Mouse (Mus musculus): ENCODE measurements around the gene Samd7. TPM values are rescaled to one million over a fixed set of nuclear protein-coding genes. Genes with fewer than 3 reads are reported as not detected.

Samd7 gene
- polyA plus RNA-seq, 1 experiment from 2014 or later, result not detected

- no peaks in the 10 kb centered on the region for H3K4me1 ChIP-seq (ENCODE audit: control insufficient read depth, insufficient read depth, low read length)
- WGBS, result 90% methylated on average over 3 of the region's 3 CpGs
Observed at GRCm38 (mm10) chr3:30718649-30719048, 27.4 kb upstream of the Samd7 start.

GRCm38 (mm10) chr3:30722036-30722435 is 24.1 kb upstream of the Samd7 start:
- no peak overlapping the region for H3K4me3 ChIP-seq (ENCODE audit: low read depth, low read length)
- no peak overlapping the region for H3K9ac ChIP-seq (replicated peaks; ENCODE audit: low read length)
- no peaks in the 10 kb centered on the region for H3K27me3 ChIP-seq (ENCODE audit: control insufficient read depth, insufficient read depth, low read length)
- no peaks in the 10 kb centered on the region for H3K4me1 ChIP-seq (ENCODE audit: control insufficient read depth, insufficient read depth, low read length)
- H3K36me3 ChIP-seq (replicated peaks; ENCODE audit: control insufficient read depth, insufficient read depth, low read depth, low read length), result no peaks in the 10 kb centered on the region
- no peak overlapping the region for H3K4me2 ChIP-seq (ENCODE audit: low read depth, low read length)
- no peak for DNase-seq (ENCODE audit: low spot score)
- ATAC-seq (replicated peaks; ENCODE audit: insufficient number of reproducible peaks, low FRiP score, low TSS enrichment, low read depth), result no peak
- no peaks in the 10 kb centered on the region for H3K9me3 ChIP-seq (replicated peaks; ENCODE audit: control insufficient read depth, low read length)
- no peak overlapping the region for H3K27ac ChIP-seq (replicated peaks; ENCODE audit: low read depth, low read length)
- 82% methylated on average over 4 of the region's 4 CpGs for WGBS

More at GRCm38 (mm10) chr3:30718649-30719048, 27.4 kb upstream of the Samd7 start:
- H3K9me3 ChIP-seq (replicated peaks; ENCODE audit: control insufficient read depth, low read length), result no peaks in the 10 kb centered on the region
- no peak for ATAC-seq (replicated peaks; ENCODE audit: insufficient number of reproducible peaks, low FRiP score, low TSS enrichment, low read depth)
- H3K36me3 ChIP-seq (replicated peaks; ENCODE audit: control insufficient read depth, insufficient read depth, low read depth, low read length), result no peaks in the 10 kb centered on the region
- no peak for DNase-seq (ENCODE audit: low spot score)
- no peaks in the 10 kb centered on the region for H3K27me3 ChIP-seq (ENCODE audit: control insufficient read depth, insufficient read depth, low read length)
- H3K27ac ChIP-seq (replicated peaks; ENCODE audit: low read depth, low read length), result no peak overlapping the region
- H3K4me3 ChIP-seq (ENCODE audit: low read depth, low read length), result no peak overlapping the region
- H3K9ac ChIP-seq (replicated peaks; ENCODE audit: low read length), result no peak overlapping the region
- no peak overlapping the region for H3K4me2 ChIP-seq (ENCODE audit: low read depth, low read length)

- WGBS, result 79% methylated on average over 2 of the region's 2 CpGs
- no peak overlapping the region for H3K9ac ChIP-seq (replicated peaks; ENCODE audit: low read length)
- no peak overlapping the region for H3K27ac ChIP-seq (replicated peaks; ENCODE audit: low read depth, low read length)
- no peaks in the 10 kb centered on the region for H3K27me3 ChIP-seq (ENCODE audit: control insufficient read depth, insufficient read depth, low read length)
- no peak overlapping the region for H3K4me3 ChIP-seq (ENCODE audit: low read depth, low read length)
- no peaks in the 10 kb centered on the region for H3K36me3 ChIP-seq (replicated peaks; ENCODE audit: control insufficient read depth, insufficient read depth, low read depth, low read length)
- DNase-seq (ENCODE audit: low spot score) (no peak), ATAC-seq (replicated peaks; ENCODE audit: insufficient number of reproducible peaks, low FRiP score, low TSS enrichment, low read depth) (no peak)
- no peak overlapping the region for H3K4me2 ChIP-seq (ENCODE audit: low read depth, low read length)
- H3K4me1 ChIP-seq (ENCODE audit: control insufficient read depth, insufficient read depth, low read length), result no peaks in the 10 kb centered on the region
- no peaks in the 10 kb centered on the region for H3K9me3 ChIP-seq (replicated peaks; ENCODE audit: control insufficient read depth, low read length)
Observed at GRCm38 (mm10) chr3:30722461-30722860, 23.6 kb upstream of the Samd7 start.

- H3K36me3 ChIP-seq (replicated peaks; ENCODE audit: control insufficient read depth, insufficient read depth, low read depth, low read length), result no peaks in the 10 kb centered on the region
- H3K9ac ChIP-seq (replicated peaks; ENCODE audit: low read length), result no peak overlapping the region
- no peaks in the 10 kb centered on the region for H3K9me3 ChIP-seq (replicated peaks; ENCODE audit: control insufficient read depth, low read length)
- H3K4me1 ChIP-seq (ENCODE audit: control insufficient read depth, insufficient read depth, low read length), result no peaks in the 10 kb centered on the region
- no peak overlapping the region for H3K4me3 ChIP-seq (ENCODE audit: low read depth, low read length)
- DNase-seq (ENCODE audit: low spot score) (no peak), ATAC-seq (replicated peaks; ENCODE audit: insufficient number of reproducible peaks, low FRiP score, low TSS enrichment, low read depth) (no peak)
- H3K4me2 ChIP-seq (ENCODE audit: low read depth, low read length), result no peak overlapping the region
- no peaks in the 10 kb centered on the region for H3K27me3 ChIP-seq (ENCODE audit: control insufficient read depth, insufficient read depth, low read length)
- 57% methylated on average over 5 of the region's 5 CpGs for WGBS
- H3K27ac ChIP-seq (replicated peaks; ENCODE audit: low read depth, low read length), result no peak overlapping the region
Observed at GRCm38 (mm10) chr3:30723179-30723578, 22.9 kb upstream of the Samd7 start.

DNA sequence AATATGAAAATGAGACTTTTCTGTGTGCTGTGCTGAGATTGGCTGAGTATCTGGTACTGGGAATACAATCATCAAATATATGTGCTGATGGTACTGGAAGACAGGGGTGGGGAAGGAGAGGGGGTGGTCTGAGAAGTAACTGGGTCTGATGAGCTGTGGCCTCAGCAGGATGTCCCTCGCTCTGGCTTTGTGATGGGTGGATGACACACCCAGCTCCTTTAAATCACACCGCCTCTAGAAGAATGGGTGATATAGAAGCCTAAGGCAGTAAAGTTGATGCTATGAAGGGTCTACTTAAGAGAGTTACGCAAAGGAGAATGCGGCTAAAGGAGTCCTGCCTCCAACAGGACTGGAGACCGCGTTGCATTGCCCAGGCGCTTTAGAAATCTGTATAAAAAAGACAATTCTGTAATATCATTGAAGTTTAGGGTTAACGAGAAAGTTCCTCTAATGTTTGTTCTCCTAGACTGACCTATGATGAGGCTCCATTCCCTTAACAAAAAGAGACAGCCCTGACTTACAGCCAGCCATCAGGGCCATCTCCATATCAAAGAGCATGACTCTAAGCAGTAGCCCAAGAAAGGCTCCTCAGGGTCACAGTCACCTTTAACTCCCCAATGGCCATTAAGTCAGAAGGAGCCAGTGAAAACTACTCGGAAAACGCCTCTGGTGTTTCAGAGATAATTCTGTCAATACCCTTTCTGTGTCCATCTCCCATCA is 21.8 kb upstream of the Samd7 start:
- Histone ChIP-seq H3K27ac (replicated peaks; ENCODE audit: low read depth, low read length) (no peak overlapping the region), H3K4me1 (ENCODE audit: control insufficient read depth, insufficient read depth, low read length) (no peaks in the 10 kb centered on the region), H3K9me3 (replicated peaks; ENCODE audit: control insufficient read depth, low read length) (no peaks in the 10 kb centered on the region), H3K27me3 (ENCODE audit: control insufficient read depth, insufficient read depth, low read length) (no peaks in the 10 kb centered on the region), H3K4me3 (ENCODE audit: low read depth, low read length) (no peak overlapping the region), H3K36me3 (replicated peaks; ENCODE audit: control insufficient read depth, insufficient read depth, low read depth, low read length) (no peaks in the 10 kb centered on the region), H3K9ac (replicated peaks; ENCODE audit: low read length) (no peak overlapping the region), H3K4me2 (ENCODE audit: low read depth, low read length) (no peak overlapping the region)
- ATAC-seq (replicated peaks; ENCODE audit: insufficient number of reproducible peaks, low FRiP score, low TSS enrichment, low read depth) (no peak), DNase-seq (ENCODE audit: low spot score) (no peak)
- WGBS, result 54% methylated on average over 10 of the region's 10 CpGs

DNA sequence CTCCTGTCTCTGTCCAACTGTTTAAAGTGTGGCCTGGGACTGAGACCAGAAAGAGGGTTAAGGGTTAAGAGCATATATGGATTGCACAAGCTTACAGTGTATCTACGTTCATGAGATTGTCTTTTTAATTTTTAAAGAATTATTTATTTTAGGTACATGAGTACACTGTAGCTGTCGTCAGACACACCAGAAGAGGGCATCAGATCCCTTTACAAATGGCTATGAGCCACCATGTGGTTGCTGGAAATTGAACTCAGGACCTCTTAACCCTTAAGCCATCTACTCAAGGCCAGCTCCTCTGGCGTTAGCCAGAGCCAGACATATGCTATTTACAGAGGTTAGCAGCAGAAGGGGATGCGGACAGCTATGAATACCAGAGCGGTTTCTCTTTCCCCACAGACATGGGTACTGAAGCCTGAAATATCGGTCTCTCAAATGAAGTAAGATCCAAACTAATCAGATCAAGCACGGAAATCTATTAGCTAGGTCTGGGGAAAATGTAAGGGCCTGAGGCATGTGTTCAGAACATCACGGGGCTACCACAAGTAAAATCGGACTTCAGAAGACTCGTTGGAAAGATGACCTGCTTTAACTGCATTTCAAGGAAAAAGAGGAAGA is 21.1 kb upstream of the Samd7 start:
- DNase-seq (ENCODE audit: low spot score) (no peak), ATAC-seq (replicated peaks; ENCODE audit: insufficient number of reproducible peaks, low FRiP score, low TSS enrichment, low read depth) (no peak)
- WGBS, result 77% methylated on average over 10 of the region's 10 CpGs
- Histone ChIP-seq H3K27ac (replicated peaks; ENCODE audit: low read depth, low read length) (no peak overlapping the region), H3K9ac (replicated peaks; ENCODE audit: low read length) (no peak overlapping the region), H3K4me2 (ENCODE audit: low read depth, low read length) (no peak overlapping the region), H3K9me3 (replicated peaks; ENCODE audit: control insufficient read depth, low read length) (no peaks in the 10 kb centered on the region), H3K4me1 (ENCODE audit: control insufficient read depth, insufficient read depth, low read length) (no peaks in the 10 kb centered on the region), H3K27me3 (ENCODE audit: control insufficient read depth, insufficient read depth, low read length) (no peaks in the 10 kb centered on the region), H3K36me3 (replicated peaks; ENCODE audit: control insufficient read depth, insufficient read depth, low read depth, low read length) (no peaks in the 10 kb centered on the region), H3K4me3 (ENCODE audit: low read depth, low read length) (no peak overlapping the region)

- WGBS, result 81% methylated on average over 7 of the region's 7 CpGs
- no peaks in the 10 kb centered on the region for H3K36me3 ChIP-seq (replicated peaks; ENCODE audit: control insufficient read depth, insufficient read depth, low read depth, low read length)
- H3K4me3 ChIP-seq (ENCODE audit: low read depth, low read length), result no peak overlapping the region
- H3K27ac ChIP-seq (replicated peaks; ENCODE audit: low read depth, low read length), result no peak overlapping the region
- ATAC-seq (replicated peaks; ENCODE audit: insufficient number of reproducible peaks, low FRiP score, low TSS enrichment, low read depth) (no peak), DNase-seq (ENCODE audit: low spot score) (no peak)
- H3K4me1 ChIP-seq (ENCODE audit: control insufficient read depth, insufficient read depth, low read length), result no peaks in the 10 kb centered on the region
- no peaks in the 10 kb centered on the region for H3K27me3 ChIP-seq (ENCODE audit: control insufficient read depth, insufficient read depth, low read length)
- no peak overlapping the region for H3K9ac ChIP-seq (replicated peaks; ENCODE audit: low read length)
- H3K9me3 ChIP-seq (replicated peaks; ENCODE audit: control insufficient read depth, low read length), result no peaks in the 10 kb centered on the region
- no peak overlapping the region for H3K4me2 ChIP-seq (ENCODE audit: low read depth, low read length)
Observed at GRCm38 (mm10) chr3:30725514-30725913, 20.6 kb upstream of the Samd7 start.

- no peak overlapping the region for H3K4me2 ChIP-seq (ENCODE audit: low read depth, low read length)
- no peaks in the 10 kb centered on the region for H3K4me1 ChIP-seq (ENCODE audit: control insufficient read depth, insufficient read depth, low read length)
- WGBS, result 74% methylated on average over 4 of the region's 4 CpGs
- DNase-seq (ENCODE audit: low spot score), result no peak
- H3K4me3 ChIP-seq (ENCODE audit: low read depth, low read length), result no peak overlapping the region
- no peak overlapping the region for H3K27ac ChIP-seq (replicated peaks; ENCODE audit: low read depth, low read length)
- no peak for ATAC-seq (replicated peaks; ENCODE audit: insufficient number of reproducible peaks, low FRiP score, low TSS enrichment, low read depth)
- H3K9ac ChIP-seq (replicated peaks; ENCODE audit: low read length), result no peak overlapping the region
- no peaks in the 10 kb centered on the region for H3K36me3 ChIP-seq (replicated peaks; ENCODE audit: control insufficient read depth, insufficient read depth, low read depth, low read length)
- H3K9me3 ChIP-seq (replicated peaks; ENCODE audit: control insufficient read depth, low read length), result no peaks in the 10 kb centered on the region
- H3K27me3 ChIP-seq (ENCODE audit: control insufficient read depth, insufficient read depth, low read length), result no peaks in the 10 kb centered on the region
Observed at GRCm38 (mm10) chr3:30727209-30727608, 18.9 kb upstream of the Samd7 start.

Measured in embryonic facial prominence, embryonic 11.5 days (tissue).